Mouse (Mus musculus): Measurements from ENCODE around the gene Cyp2a4. TPM values are rescaled to one million over a fixed set of nuclear protein-coding genes. Genes with fewer than 3 reads are reported as not detected.
"Not testable (repeated sequence)": the region's sequence is repeated elsewhere in the genome, so short reads cannot be mapped to it uniquely, and the experiment has no call there.

The Cyp2a4 gene
- polyA plus RNA-seq, 1 experiment from 2014 or later, result not detected

DNA sequence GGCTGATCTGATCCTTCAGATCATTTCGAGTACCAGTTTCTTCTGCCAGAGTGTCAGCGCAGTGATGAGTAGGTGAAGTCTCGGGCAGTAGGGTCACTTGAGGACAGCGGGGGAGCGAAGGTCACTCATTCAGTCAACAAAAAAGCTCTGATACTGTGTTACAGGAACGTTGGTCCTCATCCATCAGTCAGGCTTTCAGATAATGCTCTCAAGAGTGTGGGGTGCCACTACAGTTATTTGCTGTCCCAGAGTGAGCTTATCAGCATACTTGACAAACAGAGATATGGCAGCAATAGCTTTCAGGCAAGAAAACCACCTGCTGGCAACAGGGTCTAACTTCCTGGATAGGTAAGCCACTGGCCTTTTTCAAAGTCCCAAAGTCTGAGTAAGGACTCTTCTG lies 49.8 kb downstream of the Cyp2a4 start:
- not testable (repeated sequence) for ATAC-seq; H3K4me3 ChIP-seq (ENCODE audit: low read depth, low read length); H3K27me3 ChIP-seq (replicated peaks; ENCODE audit: control insufficient read depth, insufficient read depth, low read length); H3K9ac ChIP-seq (ENCODE audit: low read depth, low read length); H3K9me3 ChIP-seq (ENCODE audit: control insufficient read depth); H3K4me2 ChIP-seq (replicated peaks; ENCODE audit: low read depth); H3K27ac ChIP-seq (ENCODE audit: low read depth, low read length); H3K36me3 ChIP-seq (ENCODE audit: control insufficient read depth, insufficient read depth); H3K4me1 ChIP-seq (replicated peaks; ENCODE audit: control insufficient read depth, insufficient read depth, low read length)
- WGBS, result 72% methylated on average over 4 of the region's 6 CpGs

Other genes starting within 250 kb of the Cyp2a4 start
- gene Cyp2b13, start 245.7 kb upstream of the Cyp2a4 start, polyA plus RNA-seq (2015; fragmentation: Nextera tagmentation; extraction: Ambion mirVana), result not detected in 2 replicates
- not detected in 2 replicates for gene Cyp2b9, start 133.8 kb upstream of the Cyp2a4 start, polyA plus RNA-seq (2015; fragmentation: Nextera tagmentation; extraction: Ambion mirVana)
- not detected in 2 replicates for gene Vmn1r184, start 46.8 kb upstream of the Cyp2a4 start, polyA plus RNA-seq (2015; fragmentation: Nextera tagmentation; extraction: Ambion mirVana)
- gene Nlrp9c, start 96.5 kb downstream of the Cyp2a4 start, polyA plus RNA-seq (2015; fragmentation: Nextera tagmentation; extraction: Ambion mirVana), result not detected in 2 replicates
- gene Nlrp4a, start 127.9 kb downstream of the Cyp2a4 start, polyA plus RNA-seq (2015; fragmentation: Nextera tagmentation; extraction: Ambion mirVana), result not detected in 2 replicates
- not detected in 2 replicates for gene Nlrp9a, start 227.9 kb downstream of the Cyp2a4 start, polyA plus RNA-seq (2015; fragmentation: Nextera tagmentation; extraction: Ambion mirVana)